Mouse (Mus musculus) cerebellum, adult 2 months (tissue): ENCODE measurements at regions not wholly inside any gene's neighbourhood (a gene's known extent, or its start where the extent isn't known, plus 50 kb on each side); places are given as distances from the start of the nearest gene placed in this dataset.

Source experiments
- DNase-seq, 2 experiments: peaks; one replicate each; pipeline ENCODE4 v3.0.0; 2021
- H3K27ac ChIP-seq: fragments of 200-500 bp; 2 replicates; pipeline ENCODE4 v1.5.1; 2012; ENCODE audit warnings: low read length, control low read depth, inconsistent platforms; ENCODE audit not compliant: insufficient read depth
- H3K27me3 ChIP-seq: fragments of 200-500 bp; 2 replicates; pipeline ENCODE4 v1.6.1; 2012; ENCODE audit warnings: inconsistent platforms, mild to moderate bottlenecking, low read length, moderate library complexity; ENCODE audit not compliant: control insufficient read depth, insufficient read depth
- H3K4me1 ChIP-seq: fragments of 200-500 bp; 2 replicates; pipeline ENCODE4 v1.6.1; 2011; ENCODE audit warnings: low read length; ENCODE audit not compliant: control insufficient read depth, insufficient read depth
- H3K4me3 ChIP-seq: fragments of 200-500 bp; replicated peaks from 2 replicates; pipeline ENCODE3; 2011; ENCODE audit warnings: mild to moderate bottlenecking, low read depth, low read length, control low read depth; ENCODE audit not compliant: insufficient read depth
- CTCF ChIP-seq: fragments of 200-500 bp; IDR thresholded peaks from 2 replicates; pipeline ENCODE4 v1.5.1; 2011; ENCODE audit warnings: low read depth, mild to moderate bottlenecking, control low read depth, low read length, moderate library complexity, borderline replicate concordance; ENCODE audit not compliant: insufficient read depth
- POLR2A ChIP-seq: fragments of 200-500 bp; IDR thresholded peaks from 2 replicates; pipeline ENCODE4 v1.6.1; 2011; ENCODE audit warnings: low read length, control low read depth, borderline replicate concordance; ENCODE audit not compliant: insufficient read depth
- WGBS: fragments of 180-500 bp; shearing (Covaris S2); methylation state at CpG from one replicate; pipeline ENCODE4 v1.1.7; 2018; 5-methylcytosine and 5-hydroxymethylcytosine counted together

GRCm38 (mm10) chr1:129146395-129147094 is 126.6 kb upstream of the Thsd7b start:
- WGBS, result 33% methylated on average over 4 of the region's 4 CpGs
- Histone ChIP-seq H3K27me3 (no peaks in the 10 kb centered on the region), H3K4me3 (no peak overlapping the region), H3K27ac (no peak overlapping the region), H3K4me1 (no peaks in the 10 kb centered on the region)
- TF ChIP-seq POLR2A (no peak), CTCF (no peak)
- DNase-seq, result no peak

DNA sequence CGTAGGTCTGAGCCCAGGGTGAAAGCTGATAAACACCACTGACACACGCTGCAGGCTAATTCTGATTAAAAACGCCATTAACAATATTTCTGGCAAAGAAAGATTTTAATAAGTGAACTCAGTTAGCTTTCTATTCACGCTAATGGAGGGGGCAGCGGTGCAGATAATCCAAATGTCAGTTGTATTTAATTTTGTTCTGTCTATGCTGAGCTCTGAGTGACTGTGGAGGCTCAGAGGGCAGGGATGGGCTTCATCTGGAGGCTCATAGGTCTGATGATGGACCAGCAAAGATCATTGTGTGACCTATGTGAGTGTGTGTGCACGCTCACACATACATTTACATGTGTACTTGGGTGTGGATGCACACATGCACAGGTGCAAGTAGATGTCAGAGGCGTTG is 134.3 kb upstream of the Thsd7b start:
- Histone ChIP-seq H3K27me3 (no peaks in the 10 kb centered on the region), H3K27ac (no peak overlapping the region), H3K4me1 (no peaks in the 10 kb centered on the region), H3K4me3 (no peak overlapping the region)
- DNase-seq, result no peak
- 63% methylated on average over 7 of the region's 7 CpGs for WGBS
- no peak for TF ChIP-seq POLR2A
- no peak for TF ChIP-seq CTCF

DNA sequence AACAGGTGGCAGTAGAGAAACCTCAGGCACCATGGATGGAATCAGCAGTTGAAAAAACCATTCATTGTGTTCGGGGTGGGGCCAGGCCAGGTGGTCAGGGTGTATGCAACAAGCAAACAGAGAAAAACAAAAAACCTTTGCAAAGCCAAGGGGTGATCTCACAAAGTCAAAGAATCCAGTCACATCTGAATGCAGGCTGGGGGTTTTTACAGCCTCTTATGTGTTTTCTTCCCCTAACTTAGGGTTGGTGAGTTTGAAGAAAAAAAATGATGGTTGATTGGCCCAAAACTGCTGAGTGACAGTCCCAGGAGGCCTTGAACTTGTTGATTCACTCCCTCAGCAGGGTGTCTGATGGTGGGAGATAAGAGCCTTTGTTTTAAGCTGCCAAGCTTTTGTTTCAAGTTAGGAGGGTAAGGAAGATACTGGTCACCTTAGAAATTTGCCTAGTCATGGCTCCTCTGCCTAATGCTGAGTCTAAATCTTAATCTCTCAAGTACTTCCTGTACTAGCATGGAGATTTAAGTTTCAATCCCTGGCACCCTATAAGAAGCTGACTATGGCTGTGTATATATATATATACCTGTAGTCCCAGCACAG is 166.0 kb upstream of the Thsd7b start:
- no peak for DNase-seq
- Histone ChIP-seq H3K27me3 (no peaks in the 10 kb centered on the region), H3K4me1 (no peaks in the 10 kb centered on the region), H3K27ac (no peak overlapping the region), H3K4me3 (no peak overlapping the region)
- no peak for TF ChIP-seq POLR2A
- 70% methylated on average over 1 of the region's 1 CpGs for WGBS

- no peak overlapping the region for H3K4me3 ChIP-seq
- 81% methylated on average over 8 of the region's 8 CpGs for WGBS
- H3K4me1 ChIP-seq, result no peaks in the 10 kb centered on the region
- DNase-seq, result no peak
- no peak overlapping the region for H3K27ac ChIP-seq
- TF ChIP-seq POLR2A (no peak), CTCF (no peak)
- H3K27me3 ChIP-seq, result no peaks in the 10 kb centered on the region
Observed at GRCm38 (mm10) chr1:129100997-129101396, 172.1 kb upstream of the Thsd7b start.

DNA sequence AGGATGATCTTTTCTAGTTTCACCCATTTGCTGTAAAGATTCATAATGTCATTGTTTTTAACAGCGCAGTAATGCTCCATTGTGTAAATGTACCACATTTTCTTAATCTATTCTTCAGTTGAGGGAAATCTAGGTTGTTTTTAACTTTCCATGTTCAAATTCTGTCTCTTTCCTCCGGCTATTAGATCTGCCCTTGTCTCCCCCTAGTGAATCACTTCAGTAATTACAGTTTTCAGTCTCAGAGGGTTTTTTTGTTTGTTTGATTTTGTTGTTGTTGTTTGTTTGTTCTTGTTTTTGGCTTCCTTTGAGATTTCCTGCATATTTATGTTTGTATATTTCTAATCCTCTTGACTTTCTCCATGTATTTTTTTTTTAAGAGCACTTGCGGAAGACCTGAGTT is 194.8 kb upstream of the Thsd7b start:
- Histone ChIP-seq H3K4me3 (no peak overlapping the region), H3K27me3 (no peaks in the 10 kb centered on the region), H3K4me1 (no peaks in the 10 kb centered on the region), H3K27ac (no peak overlapping the region)
- WGBS, result 70% methylated on average over 3 of the region's 3 CpGs
- no peak for DNase-seq
- TF ChIP-seq POLR2A (no peak), CTCF (no peak)

DNA sequence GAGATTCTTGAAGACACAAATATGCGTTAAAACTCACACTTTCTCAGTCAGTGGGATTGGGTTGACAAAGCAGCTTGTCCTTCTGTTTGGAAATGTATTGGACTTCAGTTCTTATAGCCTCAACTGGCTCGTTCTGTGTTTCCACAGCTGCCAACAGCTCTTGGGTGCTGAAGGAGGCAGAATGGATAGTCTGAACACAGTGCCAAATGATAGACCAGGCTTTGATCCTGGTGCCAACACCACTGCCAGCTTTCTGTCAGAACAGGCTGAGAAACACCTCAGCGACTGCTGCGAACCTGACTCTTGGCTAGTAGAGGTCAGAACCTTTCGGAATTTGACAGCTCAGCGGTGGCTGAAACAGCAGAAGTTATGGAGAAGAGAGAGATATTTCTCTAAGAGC is 215.9 kb upstream of the Thsd7b start:
- H3K27me3 ChIP-seq, result no peaks in the 10 kb centered on the region
- no peaks in the 10 kb centered on the region for H3K4me1 ChIP-seq
- TF ChIP-seq CTCF, result no peak
- TF ChIP-seq POLR2A, result no peak
- no peak for DNase-seq
- H3K4me3 ChIP-seq, result no peak overlapping the region
- H3K27ac ChIP-seq, result no peak overlapping the region
- 12% methylated on average over 6 of the region's 6 CpGs for WGBS

DNA sequence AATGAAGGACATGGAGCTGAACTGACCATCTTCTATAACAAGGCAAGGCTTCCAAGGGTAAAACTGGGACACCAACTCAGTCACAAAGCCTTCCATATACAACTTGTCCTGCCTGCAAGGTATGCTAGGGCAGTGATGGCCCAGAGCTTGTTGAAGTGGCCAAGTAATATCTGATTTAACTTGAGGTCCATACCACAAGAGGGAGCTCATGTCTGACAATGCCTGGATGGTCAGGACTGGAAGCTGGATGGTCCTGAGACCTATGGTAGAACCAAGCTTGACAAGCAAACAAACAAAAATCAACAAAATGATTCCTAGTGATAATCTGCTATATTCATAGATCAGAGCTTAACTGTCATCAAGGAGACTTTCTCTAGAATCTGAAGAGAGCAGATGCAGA is 217.8 kb upstream of the Thsd7b start:
- Histone ChIP-seq H3K27me3 (no peaks in the 10 kb centered on the region), H3K27ac (no peak overlapping the region), H3K4me1 (no peaks in the 10 kb centered on the region), H3K4me3 (no peak overlapping the region)
- TF ChIP-seq POLR2A, result no peak
- TF ChIP-seq CTCF, result no peak
- DNase-seq, result no peak

DNA sequence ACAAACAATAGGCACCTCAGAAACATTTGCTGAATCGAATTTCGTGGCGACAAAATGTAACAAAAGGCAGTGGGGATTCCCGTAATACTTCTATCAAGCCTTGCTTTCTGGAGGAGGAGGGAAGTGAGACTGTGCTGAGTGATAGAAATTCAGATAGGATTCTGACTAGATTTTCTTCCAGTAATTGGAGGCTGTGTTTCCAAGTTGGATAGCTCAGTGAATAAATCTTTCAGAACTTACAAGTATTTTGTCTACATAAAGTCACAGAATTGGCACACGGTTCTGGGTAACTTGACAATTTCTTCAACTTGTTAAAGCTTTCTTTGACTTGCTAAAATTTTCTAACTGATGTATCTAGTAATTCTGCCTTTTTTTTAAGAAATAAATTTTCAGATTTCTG is 239.4 kb upstream of the Thsd7b start:
- H3K4me1 ChIP-seq, result no peaks in the 10 kb centered on the region
- no peak overlapping the region for H3K4me3 ChIP-seq
- no peaks in the 10 kb centered on the region for H3K27me3 ChIP-seq
- TF ChIP-seq CTCF, result no peak
- no peak for TF ChIP-seq POLR2A
- WGBS, result 57% methylated on average over 5 of the region's 5 CpGs
- no peak overlapping the region for H3K27ac ChIP-seq
- no peak for DNase-seq
